Mouse (Mus musculus): ENCODE results near the gene Ppm1g. TPM values are rescaled to one million over a fixed set of nuclear protein-coding genes. Genes with fewer than 3 reads are reported as not detected.
A peak's percentile ranks its signal among the peaks of the same experiment; 100 is the strongest.

Gene Ppm1g
- 49.4 and 56.9 TPM in 2 replicates for polyA plus RNA-seq (2015; fragmentation: Nextera tagmentation; extraction: Ambion mirVana)

DNA sequence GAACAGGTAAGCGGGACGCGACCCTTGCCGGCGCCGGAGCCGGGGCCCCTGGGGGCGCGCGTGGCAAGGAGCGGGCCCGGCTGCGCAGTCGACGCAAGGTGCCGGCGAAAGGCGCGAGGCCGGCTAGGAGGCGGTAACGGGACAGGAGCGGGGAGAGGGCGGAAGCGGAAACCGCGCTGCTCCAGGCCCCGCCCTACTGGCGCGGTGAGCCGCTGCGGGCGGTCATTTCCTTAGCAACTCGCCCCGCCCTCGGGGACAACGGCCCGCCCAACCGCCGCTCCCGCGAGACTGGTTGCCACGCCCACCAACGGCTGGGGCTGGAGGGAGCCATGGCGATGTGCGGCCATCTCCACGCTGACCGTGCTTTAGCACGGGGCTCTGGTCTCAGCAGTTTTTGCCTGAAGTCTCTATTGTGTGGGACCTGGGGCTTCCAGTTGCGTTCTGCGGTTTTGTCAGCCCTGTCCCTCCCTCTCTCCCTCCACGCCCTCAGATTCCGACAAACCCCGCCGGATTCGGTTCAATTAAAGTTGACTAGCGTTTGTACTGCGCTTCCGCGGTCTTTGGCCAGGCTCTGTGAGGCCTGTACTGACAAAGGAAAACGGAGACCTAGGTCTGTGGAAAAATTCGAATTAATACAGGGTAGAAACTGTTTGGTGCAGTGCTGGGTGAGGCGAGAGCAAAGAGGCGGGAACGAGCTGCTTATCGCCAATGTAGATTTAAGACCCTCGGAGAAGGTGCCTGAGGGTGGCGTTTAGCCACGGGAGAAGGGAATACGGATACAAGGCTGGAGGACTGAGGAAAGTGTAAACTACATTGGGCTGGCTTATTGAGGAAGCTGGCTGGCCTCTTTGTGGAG lies at the start of gene Ppm1g:
Gene Ppm1g, minus strand, starts transcription at position 240 of the 856 bp plus-strand sequence.
- DNase-seq: peak; percentile 99
- Histone ChIP-seq H3K4me1 (ENCODE audit: insufficient read depth) (peaks cover 16% of the 10 kb centered on the region), H3K36me3 (replicated peaks; ENCODE audit: insufficient read depth, low read length) (no peaks in the 10 kb centered on the region), H3K4me2 (ENCODE audit: low read depth, low read length) (peak within 1 kb of the TSS; percentile 87), H3K9me3 (ENCODE audit: low read length) (no peaks in the 10 kb centered on the region), H3K9ac (replicated peaks) (peak within 1 kb of the TSS; percentile 88), H3K27me3 (ENCODE audit: insufficient read depth, low read length) (no peaks in the 10 kb centered on the region), H3K27ac (ENCODE audit: low read depth) (peak within 1 kb of the TSS; percentile 94), H3K4me3 (ENCODE audit: low read depth, low read length) (peak within 1 kb of the TSS; percentile 83)
- WGBS (ENCODE audit: insufficient replicate concordance): 1% methylated on average over 52 of the region's 70 CpGs
- TF ChIP-seq EP300 (IDR thresholded peaks at IDR 0.05; ENCODE audit: low read depth) (peak; percentile 68; the same call in 1 of the 2 replicates), CTCF (IDR thresholded peaks at IDR 0.05; ENCODE audit: low read depth) (no peak; the same call in 1 of the 2 replicates)
- ATAC-seq: peak; percentile 97

DNA sequence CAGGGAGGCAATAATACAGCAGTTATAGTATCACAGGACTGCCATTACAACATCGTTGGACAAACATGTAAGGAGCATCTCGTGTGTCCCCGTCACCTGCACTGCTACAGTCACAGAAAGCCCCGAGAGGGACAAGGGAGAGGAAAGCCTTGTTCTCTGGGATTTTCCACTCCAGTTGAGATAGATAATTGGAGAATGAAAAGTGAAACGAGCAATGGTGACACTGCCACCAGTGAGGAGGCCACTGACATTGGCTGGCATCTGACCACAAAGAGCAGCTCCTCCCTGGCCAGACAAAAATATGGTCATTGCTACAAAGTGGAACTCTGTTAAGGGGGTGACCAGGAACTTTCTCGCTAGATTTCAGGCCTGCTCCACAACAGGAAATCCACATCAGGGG lies 47.2 kb upstream of the Ppm1g start:
- no peak overlapping the region for H3K4me2 ChIP-seq (ENCODE audit: low read depth, low read length)
- H3K36me3 ChIP-seq (replicated peaks; ENCODE audit: insufficient read depth, low read length): peaks cover 3% of the 10 kb centered on the region
- DNase-seq (no peak), ATAC-seq (no peak)
- no peak overlapping the region for H3K9ac ChIP-seq (replicated peaks)
- H3K4me1 ChIP-seq (ENCODE audit: insufficient read depth): no peaks in the 10 kb centered on the region
- H3K27me3 ChIP-seq (ENCODE audit: insufficient read depth, low read length): no peaks in the 10 kb centered on the region
- TF ChIP-seq EP300 (IDR thresholded peaks at IDR 0.05; ENCODE audit: low read depth) (no peak), CTCF (IDR thresholded peaks at IDR 0.05; ENCODE audit: low read depth) (no peak)
- no peaks in the 10 kb centered on the region for H3K9me3 ChIP-seq (ENCODE audit: low read length)
- no peak overlapping the region for H3K27ac ChIP-seq (ENCODE audit: low read depth)
- H3K4me3 ChIP-seq (ENCODE audit: low read depth, low read length): no peak overlapping the region
- WGBS (ENCODE audit: insufficient replicate concordance): 64% methylated on average over 6 of the region's 6 CpGs

DNA sequence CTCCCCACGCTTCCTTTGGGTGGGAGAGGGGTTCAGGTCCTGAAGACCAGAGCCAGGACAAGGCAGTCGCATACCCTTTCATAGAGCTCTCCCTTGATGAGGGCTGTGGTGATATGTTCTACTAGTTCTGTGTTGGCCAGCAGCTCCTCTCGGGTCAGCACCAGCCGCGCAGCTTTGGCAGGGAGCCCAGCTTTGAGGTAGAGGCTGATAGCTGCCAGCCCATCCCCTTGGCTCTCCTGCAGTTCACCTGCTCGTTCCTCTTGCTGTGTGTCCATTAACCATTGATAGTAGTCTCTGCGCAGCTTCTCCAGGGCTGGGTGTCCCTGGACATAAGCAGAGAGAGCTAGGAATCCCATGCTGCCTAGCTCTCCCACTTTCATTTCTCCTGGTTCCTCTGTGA lies 45.6 kb upstream of the Ppm1g start:
- Histone ChIP-seq H3K9me3 (ENCODE audit: low read length) (no peaks in the 10 kb centered on the region), H3K4me3 (ENCODE audit: low read depth, low read length) (no peak overlapping the region), H3K4me1 (ENCODE audit: insufficient read depth) (no peaks in the 10 kb centered on the region), H3K27ac (ENCODE audit: low read depth) (no peak overlapping the region), H3K27me3 (ENCODE audit: insufficient read depth, low read length) (no peaks in the 10 kb centered on the region), H3K4me2 (ENCODE audit: low read depth, low read length) (no peak overlapping the region), H3K9ac (replicated peaks) (no peak overlapping the region), H3K36me3 (replicated peaks; ENCODE audit: insufficient read depth, low read length) (peaks cover 3% of the 10 kb centered on the region)
- ATAC-seq (no peak), DNase-seq (no peak)
- no peak for TF ChIP-seq CTCF (IDR thresholded peaks at IDR 0.05; ENCODE audit: low read depth)
- no peak for TF ChIP-seq EP300 (IDR thresholded peaks at IDR 0.05; ENCODE audit: low read depth)
- 79% methylated on average over 7 of the region's 7 CpGs for WGBS (ENCODE audit: insufficient replicate concordance)

DNA sequence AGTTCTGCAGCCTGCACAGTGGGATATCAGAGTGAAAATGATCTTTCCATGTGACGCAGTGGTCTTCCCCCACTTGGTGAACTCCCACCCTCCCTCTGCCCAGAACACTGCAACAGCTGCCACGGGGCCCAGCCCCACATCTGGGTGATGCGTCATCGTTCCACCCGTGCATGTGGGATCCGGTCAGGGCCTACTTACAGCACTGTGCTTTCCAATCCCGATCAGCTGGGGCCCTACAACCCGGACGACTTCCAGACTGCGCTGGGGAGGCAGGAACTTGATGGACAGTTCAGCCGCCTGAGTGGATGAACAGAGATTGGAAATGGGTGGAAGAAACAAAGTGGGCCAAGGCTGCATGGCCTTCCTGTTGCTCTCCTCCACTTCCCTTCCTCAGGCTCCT lies 37.1 kb upstream of the Ppm1g start:
- TF ChIP-seq EP300 (IDR thresholded peaks at IDR 0.05; ENCODE audit: low read depth): no peak
- no peak for TF ChIP-seq CTCF (IDR thresholded peaks at IDR 0.05; ENCODE audit: low read depth)
- Histone ChIP-seq H3K27me3 (ENCODE audit: insufficient read depth, low read length) (no peaks in the 10 kb centered on the region), H3K4me1 (ENCODE audit: insufficient read depth) (no peaks in the 10 kb centered on the region), H3K9me3 (ENCODE audit: low read length) (no peaks in the 10 kb centered on the region), H3K36me3 (replicated peaks; ENCODE audit: insufficient read depth, low read length) (peaks cover 4% of the 10 kb centered on the region), H3K4me2 (ENCODE audit: low read depth, low read length) (no peak overlapping the region), H3K27ac (ENCODE audit: low read depth) (no peak overlapping the region), H3K9ac (replicated peaks) (no peak overlapping the region), H3K4me3 (ENCODE audit: low read depth, low read length) (no peak overlapping the region)
- no peak for DNase-seq
- no peak for ATAC-seq
- 79% methylated on average over 11 of the region's 11 CpGs for WGBS (ENCODE audit: insufficient replicate concordance)

DNA sequence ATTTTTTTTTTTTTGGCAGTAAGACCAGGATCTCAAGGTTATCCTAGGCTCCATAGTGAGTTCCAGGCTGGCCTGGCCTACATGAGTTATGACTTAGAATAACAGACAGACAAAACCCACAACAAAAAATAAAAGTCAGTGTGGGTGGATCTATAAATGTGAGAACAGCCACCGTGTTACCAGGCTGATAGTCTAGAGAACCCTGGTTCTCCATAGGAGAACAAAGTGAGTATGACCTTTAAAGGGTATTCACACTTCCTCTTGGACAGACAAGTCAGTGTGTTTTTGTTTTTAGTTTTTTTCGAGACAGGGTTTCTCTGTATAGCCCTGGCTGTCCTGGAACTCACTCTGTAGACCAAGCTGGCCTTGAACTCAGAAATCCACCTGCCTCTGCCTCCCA lies 35.5 kb upstream of the Ppm1g start:
- H3K27me3 ChIP-seq (ENCODE audit: insufficient read depth, low read length): no peaks in the 10 kb centered on the region
- H3K27ac ChIP-seq (ENCODE audit: low read depth): no peak overlapping the region
- WGBS (ENCODE audit: insufficient replicate concordance): 72% methylated on average over 2 of the region's 2 CpGs
- no peak overlapping the region for H3K4me2 ChIP-seq (ENCODE audit: low read depth, low read length)
- ATAC-seq: no peak
- H3K9ac ChIP-seq (replicated peaks): no peak overlapping the region
- no peak for TF ChIP-seq CTCF (IDR thresholded peaks at IDR 0.05; ENCODE audit: low read depth)
- no peak for TF ChIP-seq EP300 (IDR thresholded peaks at IDR 0.05; ENCODE audit: low read depth)
- no peak overlapping the region for H3K4me3 ChIP-seq (ENCODE audit: low read depth, low read length)
- no peak for DNase-seq
- H3K36me3 ChIP-seq (replicated peaks; ENCODE audit: insufficient read depth, low read length): peaks cover 11% of the 10 kb centered on the region
- peaks cover 4% of the 10 kb centered on the region for H3K4me1 ChIP-seq (ENCODE audit: insufficient read depth)
- H3K9me3 ChIP-seq (ENCODE audit: low read length): no peaks in the 10 kb centered on the region

DNA sequence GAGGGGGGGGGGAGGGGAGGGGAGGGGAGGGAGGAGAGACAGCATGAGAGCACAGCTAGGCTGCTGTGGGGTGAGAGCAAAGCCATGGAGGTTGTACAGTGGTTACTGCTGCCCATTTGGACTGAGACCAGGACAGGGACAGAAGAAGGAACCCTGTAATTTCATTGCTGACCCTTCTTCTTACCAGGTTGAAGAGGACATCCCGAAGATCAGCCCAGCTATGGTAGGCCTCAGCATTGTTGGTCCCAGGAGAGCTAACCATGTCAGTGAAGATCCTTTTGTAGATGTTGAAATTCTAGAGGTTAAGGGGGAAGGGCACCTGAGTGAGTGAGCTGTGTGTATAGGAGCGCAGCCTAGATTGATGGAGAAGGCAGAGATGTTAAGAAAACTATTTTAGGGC lies 34.9 kb upstream of the Ppm1g start:
- no peak overlapping the region for H3K4me3 ChIP-seq (ENCODE audit: low read depth, low read length)
- ATAC-seq (no peak), DNase-seq (no peak)
- peaks cover 17% of the 10 kb centered on the region for H3K36me3 ChIP-seq (replicated peaks; ENCODE audit: insufficient read depth, low read length)
- no peaks in the 10 kb centered on the region for H3K9me3 ChIP-seq (ENCODE audit: low read length)
- no peak overlapping the region for H3K27ac ChIP-seq (ENCODE audit: low read depth)
- H3K4me2 ChIP-seq (ENCODE audit: low read depth, low read length): no peak overlapping the region
- peaks cover 4% of the 10 kb centered on the region for H3K4me1 ChIP-seq (ENCODE audit: insufficient read depth)
- no peaks in the 10 kb centered on the region for H3K27me3 ChIP-seq (ENCODE audit: insufficient read depth, low read length)
- H3K9ac ChIP-seq (replicated peaks): no peak overlapping the region
- WGBS (ENCODE audit: insufficient replicate concordance): 78% methylated on average over 2 of the region's 2 CpGs
- TF ChIP-seq EP300 (IDR thresholded peaks at IDR 0.05; ENCODE audit: low read depth) (no peak), CTCF (IDR thresholded peaks at IDR 0.05; ENCODE audit: low read depth) (no peak)

Data from liver, postnatal 0 days (tissue).